Mouse (Mus musculus): Measurements from ENCODE around the gene Rassf1. TPM values are rescaled to one million over a fixed set of nuclear protein-coding genes. Genes with fewer than 3 reads are reported as not detected.

Rassf1 gene
- polyA plus RNA-seq, 1 experiment from 2014 or later: 48.0 TPM

- Histone ChIP-seq H3K4me1 (replicated peaks; ENCODE audit: control insufficient read depth, insufficient read depth, low read length) (peaks cover 17% of the 10 kb centered on the region), H3K27ac (ENCODE audit: low read depth, low read length) (no peak overlapping the region), H3K9me3 (ENCODE audit: control insufficient read depth) (no peaks in the 10 kb centered on the region), H3K27me3 (replicated peaks; ENCODE audit: control insufficient read depth, insufficient read depth, low read length) (no peaks in the 10 kb centered on the region), H3K36me3 (ENCODE audit: control insufficient read depth, insufficient read depth) (peaks cover 9% of the 10 kb centered on the region), H3K4me2 (replicated peaks; ENCODE audit: low read depth) (peak overlapping the region; percentile 77), H3K9ac (ENCODE audit: low read depth, low read length) (no peak overlapping the region), H3K4me3 (ENCODE audit: low read depth, low read length) (no peak overlapping the region)
- no peak for TF ChIP-seq CTCF (IDR thresholded peaks at IDR 0.05; ENCODE audit: low read depth)
- no peak for ATAC-seq
- 72% methylated on average over 5 of the region's 5 CpGs for WGBS
Observed at GRCm38 (mm10) chr9:107552690-107553393, 1.5 kb downstream of the Rassf1 start.

- Histone ChIP-seq H3K9ac (ENCODE audit: low read depth, low read length) (peak overlapping the region; percentile 28), H3K36me3 (ENCODE audit: control insufficient read depth, insufficient read depth) (peaks cover 18% of the 10 kb centered on the region), H3K4me1 (replicated peaks; ENCODE audit: control insufficient read depth, insufficient read depth, low read length) (peaks cover 17% of the 10 kb centered on the region), H3K27me3 (replicated peaks; ENCODE audit: control insufficient read depth, insufficient read depth, low read length) (no peaks in the 10 kb centered on the region), H3K4me2 (replicated peaks; ENCODE audit: low read depth) (peak overlapping the region; percentile 77), H3K27ac (ENCODE audit: low read depth, low read length) (peak overlapping the region; percentile 96), H3K4me3 (ENCODE audit: low read depth, low read length) (peak overlapping the region; percentile 76), H3K9me3 (ENCODE audit: control insufficient read depth) (no peaks in the 10 kb centered on the region)
- WGBS: 5% methylated on average over 37 of the region's 37 CpGs
- peak; percentile 29 for ATAC-seq
- TF ChIP-seq CTCF (IDR thresholded peaks at IDR 0.05; ENCODE audit: low read depth): no peak
Observed at GRCm38 (mm10) chr9:107553541-107554318, 2.4 kb downstream of the Rassf1 start.

- Histone ChIP-seq H3K27me3 (replicated peaks; ENCODE audit: control insufficient read depth, insufficient read depth, low read length) (no peaks in the 10 kb centered on the region), H3K4me3 (ENCODE audit: low read depth, low read length) (peak overlapping the region; percentile 76), H3K4me1 (replicated peaks; ENCODE audit: control insufficient read depth, insufficient read depth, low read length) (peaks cover 17% of the 10 kb centered on the region), H3K4me2 (replicated peaks; ENCODE audit: low read depth) (peak overlapping the region; percentile 77), H3K36me3 (ENCODE audit: control insufficient read depth, insufficient read depth) (peaks cover 24% of the 10 kb centered on the region), H3K9me3 (ENCODE audit: control insufficient read depth) (no peaks in the 10 kb centered on the region), H3K27ac (ENCODE audit: low read depth, low read length) (peak overlapping the region; percentile 96), H3K9ac (ENCODE audit: low read depth, low read length) (peak overlapping the region; percentile 73)
- under 1% methylated on average over 53 of the region's 53 CpGs for WGBS
- peak; percentile 43 for TF ChIP-seq CTCF (IDR thresholded peaks at IDR 0.05; ENCODE audit: low read depth)
- ATAC-seq: peak; percentile 91
Observed at GRCm38 (mm10) chr9:107554319-107554825, 3.0 kb downstream of the Rassf1 start.

GRCm38 (mm10) chr9:107555031-107555457, 3.7 kb downstream of the Rassf1 start:
- H3K4me2 ChIP-seq (replicated peaks; ENCODE audit: low read depth): peak overlapping the region; percentile 77

GRCm38 (mm10) chr9:107555701-107556100, 4.3 kb downstream of the Rassf1 start:
- Histone ChIP-seq H3K36me3 (ENCODE audit: control insufficient read depth, insufficient read depth) (peaks cover 36% of the 10 kb centered on the region), H3K9me3 (ENCODE audit: control insufficient read depth) (no peaks in the 10 kb centered on the region), H3K9ac (ENCODE audit: low read depth, low read length) (peak overlapping the region; percentile 73), H3K27me3 (replicated peaks; ENCODE audit: control insufficient read depth, insufficient read depth, low read length) (no peaks in the 10 kb centered on the region), H3K4me1 (replicated peaks; ENCODE audit: control insufficient read depth, insufficient read depth, low read length) (peaks cover 17% of the 10 kb centered on the region), H3K4me3 (ENCODE audit: low read depth, low read length) (peak overlapping the region; percentile 76), H3K4me2 (replicated peaks; ENCODE audit: low read depth) (peak overlapping the region; percentile 77), H3K27ac (ENCODE audit: low read depth, low read length) (peak overlapping the region; percentile 96)
- 19% methylated on average over 2 of the region's 2 CpGs for WGBS
- no peak for ATAC-seq
- TF ChIP-seq CTCF (IDR thresholded peaks at IDR 0.05; ENCODE audit: low read depth): no peak

More at GRCm38 (mm10) chr9:107555031-107555457, 3.7 kb downstream of the Rassf1 start:
- under 1% methylated on average over 23 of the region's 23 CpGs for WGBS
- H3K27ac ChIP-seq (ENCODE audit: low read depth, low read length): peak overlapping the region; percentile 96
- peaks cover 17% of the 10 kb centered on the region for H3K4me1 ChIP-seq (replicated peaks; ENCODE audit: control insufficient read depth, insufficient read depth, low read length)
- peak overlapping the region; percentile 76 for H3K4me3 ChIP-seq (ENCODE audit: low read depth, low read length)
- peak; percentile 3; the same call in 1 of the 2 replicates for ATAC-seq
- H3K27me3 ChIP-seq (replicated peaks; ENCODE audit: control insufficient read depth, insufficient read depth, low read length): no peaks in the 10 kb centered on the region
- TF ChIP-seq CTCF (IDR thresholded peaks at IDR 0.05; ENCODE audit: low read depth): no peak
- no peaks in the 10 kb centered on the region for H3K9me3 ChIP-seq (ENCODE audit: control insufficient read depth)
- peaks cover 31% of the 10 kb centered on the region for H3K36me3 ChIP-seq (ENCODE audit: control insufficient read depth, insufficient read depth)
- H3K9ac ChIP-seq (ENCODE audit: low read depth, low read length): peak overlapping the region; percentile 73

- 44% methylated on average over 3 of the region's 3 CpGs for WGBS
Observed at GRCm38 (mm10) chr9:107556346-107556745, 5.0 kb downstream of the Rassf1 start.

More at GRCm38 (mm10) chr9:107556346-107556745, 5.0 kb downstream of the Rassf1 start:
- Histone ChIP-seq H3K36me3 (ENCODE audit: control insufficient read depth, insufficient read depth) (peaks cover 42% of the 10 kb centered on the region), H3K27me3 (replicated peaks; ENCODE audit: control insufficient read depth, insufficient read depth, low read length) (no peaks in the 10 kb centered on the region), H3K9me3 (ENCODE audit: control insufficient read depth) (no peaks in the 10 kb centered on the region), H3K4me3 (ENCODE audit: low read depth, low read length) (no peak overlapping the region), H3K4me2 (replicated peaks; ENCODE audit: low read depth) (peak overlapping the region; percentile 77), H3K9ac (ENCODE audit: low read depth, low read length) (no peak overlapping the region), H3K27ac (ENCODE audit: low read depth, low read length) (0 out of 2 replicates have a peak overlapping the region, but pooled peaks have one; percentile 96), H3K4me1 (replicated peaks; ENCODE audit: control insufficient read depth, insufficient read depth, low read length) (peaks cover 14% of the 10 kb centered on the region)
- ATAC-seq: no peak
- no peak for TF ChIP-seq CTCF (IDR thresholded peaks at IDR 0.05; ENCODE audit: low read depth)

Measured in intestine, postnatal 0 days (tissue).